Mouse (Mus musculus) intestine, embryonic 14.5 days (tissue): Measurements from ENCODE around the gene Olfr1065. TPM values are rescaled to one million over a fixed set of nuclear protein-coding genes. Genes with fewer than 3 reads are reported as not detected.
A peak's percentile ranks its signal among the peaks of the same experiment; 100 is the strongest.
"Not testable (repeated sequence)": the region's sequence is repeated elsewhere in the genome, so short reads cannot be mapped to it uniquely, and the experiment has no call there.

Experiments
- ATAC-seq: fragments of 200-750 bp; cut with Nextera tagmentation; replicated peaks from 2 replicates; pipeline ENCODE4 v1.8.0; 2017; ENCODE audit warnings: low read depth, moderate number of reproducible peaks, moderate TSS enrichment, moderate library complexity; ENCODE audit not compliant: low FRiP score, low TSS enrichment
- DNase-seq: peaks from one replicate; pipeline ENCODE4 v3.0.0-alpha.2; 2018; ENCODE audit warnings: low spot score
- H3K27ac ChIP-seq: fragments of 300-500 bp; sonication (generic); 2 replicates; pipeline ENCODE4 v1.5.1; 2014; ENCODE audit warnings: low read depth, mild to moderate bottlenecking, control low read depth
- H3K27me3 ChIP-seq: fragments of 300-500 bp; sonication (generic); replicated peaks from 2 replicates; pipeline ENCODE4 v1.6.1; 2014; ENCODE audit warnings: low read length, control low read depth; ENCODE audit not compliant: control insufficient read depth, insufficient read depth
- H3K36me3 ChIP-seq: fragments of 300-500 bp; sonication (generic); 2 replicates; pipeline ENCODE4 v1.6.1; 2014; ENCODE audit warnings: low read length, control low read depth; ENCODE audit not compliant: control insufficient read depth, insufficient read depth
- H3K4me1 ChIP-seq: fragments of 300-500 bp; sonication (generic); replicated peaks from 2 replicates; pipeline ENCODE4 v1.6.1; 2014; ENCODE audit warnings: low read length, control low read depth, mixed read lengths; ENCODE audit not compliant: control insufficient read depth, insufficient read depth
- H3K4me2 ChIP-seq: fragments of 300-500 bp; sonication (generic); 2 replicates; pipeline ENCODE4 v1.6.1; 2014; ENCODE audit warnings: low read length
- H3K4me3 ChIP-seq: fragments of 300-500 bp; sonication (generic); 2 replicates; pipeline ENCODE4 v1.5.1; 2014; ENCODE audit warnings: low read depth, low read length, control low read depth, mixed read lengths
- H3K9ac ChIP-seq: fragments of 300-500 bp; sonication (generic); 2 replicates; pipeline ENCODE4 v1.6.1; 2014; ENCODE audit warnings: mild to moderate bottlenecking, low read length
- H3K9me3 ChIP-seq: fragments of 300-500 bp; sonication (generic); 2 replicates; pipeline ENCODE4 v1.6.1; 2016; ENCODE audit warnings: low read length, control low read depth; ENCODE audit not compliant: control insufficient read depth
- WGBS: fragments of 180-500 bp; shearing (Covaris S2); extraction: QIAGEN DNeasy Blood & Tissue Kit; methylation state at CpG from one replicate; pipeline ENCODE4 v1.1.7; 2014; 5-methylcytosine and 5-hydroxymethylcytosine counted together
- polyA plus RNA-seq: library from polyadenylated mRNA; unstranded; fragments of >200 nt; fragmentation: Nextera tagmentation; extraction: Ambion mirVana; gene quantifications from 2 replicates; pipeline ENCODE4 v1.2.1, GENCODE M21; 2014

Gene Olfr1065
- not detected in 2 replicates for polyA plus RNA-seq

DNA sequence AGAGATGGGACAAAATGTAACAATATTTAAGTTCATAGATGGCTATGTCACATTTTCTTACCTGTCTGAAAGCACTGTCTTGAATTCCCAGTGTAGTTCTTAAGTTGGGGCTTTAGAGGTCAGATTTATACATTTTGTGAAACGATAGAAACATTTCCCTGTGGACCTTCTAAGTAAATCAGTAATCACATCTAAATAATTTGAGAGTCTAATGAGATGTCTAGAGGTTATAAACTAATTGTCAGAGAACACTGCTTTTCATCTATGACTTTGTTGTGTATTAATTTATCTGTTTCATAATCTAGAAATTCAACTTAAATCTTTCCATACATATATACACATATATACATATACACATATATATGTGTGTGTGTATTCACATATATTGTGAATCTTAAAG lies at the start of gene Olfr1065:
TSS of gene Olfr1065 (minus strand) at position 101 of the 400 bp plus-strand sequence.
- DNase-seq, H3K27me3 ChIP-seq, H3K4me1 ChIP-seq, H3K4me2 ChIP-seq, H3K9me3 ChIP-seq, H3K4me3 ChIP-seq, H3K27ac ChIP-seq, ATAC-seq, H3K36me3 ChIP-seq, H3K9ac ChIP-seq: not testable (repeated sequence)
- no CpG with 5 or more reads among the region's 1 CpGs for WGBS

GRCm38 (mm10) chr2:86487286-86487685 lies 36.9 kb upstream of the Olfr1065 start, which contains the start of gene Olfr228:
Olfr228 (minus strand) TSS chr2:86487386.
- no peak within 1 kb of the TSS for H3K9ac ChIP-seq
- 46% methylated on average over 1 of the region's 1 CpGs for WGBS

GRCm38 (mm10) chr2:86464442-86465109 lies 14.2 kb upstream of the Olfr1065 start:
- Histone ChIP-seq H3K27me3 (no peaks in the 10 kb centered on the region), H3K4me1 (no peaks in the 10 kb centered on the region), H3K4me2 (peak overlapping the region; percentile 23; the same call in 1 of the 2 replicates), H3K36me3 (no peaks in the 10 kb centered on the region), H3K9me3 (no peaks in the 10 kb centered on the region), H3K9ac (no peak overlapping the region), H3K4me3 (no peak overlapping the region), H3K27ac (no peak overlapping the region)
- DNase-seq (peak; percentile 85), ATAC-seq (0 out of 2 replicates have a peak, but pooled peaks have one; percentile 60)
- WGBS: 32% methylated on average over 10 of the region's 10 CpGs

More at GRCm38 (mm10) chr2:86487286-86487685, 36.9 kb upstream of the Olfr1065 start, which contains the start of gene Olfr228:
- no peaks in the 10 kb centered on the region for H3K36me3 ChIP-seq
- DNase-seq (no peak), ATAC-seq (no peak)
- H3K9me3 ChIP-seq: no peaks in the 10 kb centered on the region
- H3K27me3 ChIP-seq: no peaks in the 10 kb centered on the region
- H3K4me2 ChIP-seq: no peak within 1 kb of the TSS
- no peak within 1 kb of the TSS for H3K27ac ChIP-seq
- no peaks in the 10 kb centered on the region for H3K4me1 ChIP-seq
- no peak within 1 kb of the TSS for H3K4me3 ChIP-seq

GRCm38 (mm10) chr2:86460434-86460833 lies 10.0 kb upstream of the Olfr1065 start:
- H3K4me3 ChIP-seq: no peak overlapping the region
- ATAC-seq (no peak), DNase-seq (no peak)
- WGBS: 95% methylated on average over 1 of the region's 1 CpGs
- H3K27me3 ChIP-seq: no peaks in the 10 kb centered on the region
- no peaks in the 10 kb centered on the region for H3K9me3 ChIP-seq
- no peaks in the 10 kb centered on the region for H3K36me3 ChIP-seq
- no peak overlapping the region for H3K4me2 ChIP-seq
- H3K4me1 ChIP-seq: no peaks in the 10 kb centered on the region
- H3K9ac ChIP-seq: no peak overlapping the region
- no peak overlapping the region for H3K27ac ChIP-seq

DNA sequence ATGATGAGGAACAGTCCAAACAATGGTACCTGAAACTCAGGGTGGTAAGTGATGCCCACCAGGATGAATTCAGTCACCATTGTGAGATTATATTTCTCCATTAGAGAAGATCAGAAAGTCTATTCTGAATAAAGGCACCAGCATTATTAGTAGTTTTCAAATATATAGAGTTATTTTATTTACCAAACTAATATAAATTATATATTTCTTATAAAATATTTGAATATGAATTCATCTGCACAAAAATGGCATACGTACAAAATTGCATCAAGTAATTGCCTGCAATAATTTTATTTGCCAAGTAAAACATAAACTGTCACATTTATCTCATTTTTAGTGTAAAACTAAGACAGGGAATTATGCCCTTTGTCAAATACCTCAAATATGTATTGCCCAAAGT lies 5.8 kb upstream of the Olfr1065 start, which contains the start of gene Olfr1066:
TSS of gene Olfr1066 (minus strand) at position 101 of the 400 bp plus-strand sequence.
- no peak for DNase-seq
- H3K27me3 ChIP-seq: no peaks in the 10 kb centered on the region
- no peak within 1 kb of the TSS for H3K4me3 ChIP-seq
- H3K4me2 ChIP-seq: no peak within 1 kb of the TSS
- H3K27ac ChIP-seq: no peak within 1 kb of the TSS
- no peaks in the 10 kb centered on the region for H3K36me3 ChIP-seq
- no peak within 1 kb of the TSS for H3K9ac ChIP-seq
- ATAC-seq: no peak
- no peaks in the 10 kb centered on the region for H3K9me3 ChIP-seq
- H3K4me1 ChIP-seq: no peaks in the 10 kb centered on the region
- 87% methylated on average over 1 of the region's 1 CpGs for WGBS

GRCm38 (mm10) chr2:86442101-86442500 lies 8.3 kb downstream of the Olfr1065 start:
- H3K4me2 ChIP-seq, ATAC-seq, H3K9ac ChIP-seq, H3K4me3 ChIP-seq, H3K27ac ChIP-seq, H3K9me3 ChIP-seq, H3K36me3 ChIP-seq, H3K4me1 ChIP-seq, DNase-seq, H3K27me3 ChIP-seq: not testable (repeated sequence)
- 69% methylated on average over 1 of the region's 1 CpGs for WGBS

DNA sequence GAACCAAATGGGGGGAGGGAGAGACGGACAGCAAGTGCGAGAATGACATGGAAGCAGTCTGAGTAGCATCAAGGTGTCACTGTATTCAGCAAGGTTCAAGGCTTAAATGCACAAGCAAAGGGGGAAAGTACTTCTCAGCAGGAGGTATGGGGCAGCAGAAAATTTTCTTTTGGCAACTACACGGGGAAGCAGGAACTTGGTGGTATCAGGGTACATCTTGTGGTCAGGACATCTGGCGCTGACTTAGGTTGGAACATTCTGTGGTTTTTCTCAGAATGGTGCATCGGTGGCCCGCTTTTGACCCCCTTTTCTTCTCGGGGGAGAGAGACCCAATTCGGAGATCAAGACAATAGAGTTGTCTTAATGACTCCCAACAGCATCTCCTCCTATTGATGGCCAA lies 21.9 kb downstream of the Olfr1065 start:
- not testable (repeated sequence) for H3K4me1 ChIP-seq, H3K36me3 ChIP-seq, H3K4me2 ChIP-seq, DNase-seq, ATAC-seq, H3K9me3 ChIP-seq, H3K27ac ChIP-seq, H3K4me3 ChIP-seq, H3K27me3 ChIP-seq, H3K9ac ChIP-seq
- WGBS: 86% methylated on average over 8 of the region's 8 CpGs

DNA sequence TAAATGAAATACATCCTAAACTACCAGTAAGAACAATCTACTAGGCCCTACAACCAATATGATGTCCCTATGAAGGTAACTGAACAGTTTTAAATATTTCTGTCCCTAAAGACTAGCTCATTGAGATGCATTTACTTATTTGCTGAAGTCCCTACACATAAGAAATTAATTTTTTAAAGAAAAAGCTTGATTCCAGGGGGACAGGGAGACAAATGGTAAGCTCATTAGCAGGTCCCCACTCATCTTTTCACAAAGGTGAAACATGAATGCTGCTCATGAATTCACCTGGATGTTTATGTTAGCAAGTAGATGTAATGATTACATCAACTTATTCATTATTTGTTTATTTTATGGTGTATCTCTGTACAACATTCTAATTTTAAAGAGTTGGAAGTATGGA lies 23.7 kb downstream of the Olfr1065 start, which contains the start of gene Olfr1062:
TSS of gene Olfr1062 (minus strand) at position 101 of the 400 bp plus-strand sequence.
- not testable (repeated sequence) for H3K9me3 ChIP-seq, H3K9ac ChIP-seq, DNase-seq, ATAC-seq, H3K4me2 ChIP-seq, H3K4me1 ChIP-seq, H3K36me3 ChIP-seq, H3K27me3 ChIP-seq, H3K27ac ChIP-seq, H3K4me3 ChIP-seq

DNA sequence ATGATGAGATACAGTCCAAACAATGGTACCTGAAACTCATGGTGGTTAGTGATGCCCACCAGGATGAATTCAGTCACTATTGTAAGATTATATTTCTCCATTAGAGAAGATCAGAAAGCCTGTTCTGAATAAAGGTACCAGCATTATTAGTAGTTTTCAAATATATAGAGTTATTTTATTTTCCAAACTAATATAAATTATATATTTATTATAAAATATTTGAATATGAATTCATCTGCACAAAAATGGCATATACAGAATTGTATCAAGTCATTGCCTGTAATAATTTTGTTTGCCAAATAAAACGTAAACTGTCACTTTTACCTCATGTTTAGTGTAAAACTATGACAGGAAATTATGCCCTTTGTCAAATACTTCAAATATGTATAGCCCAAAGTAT lies 36.4 kb downstream of the Olfr1065 start, which contains the start of gene Olfr1061:
TSS of gene Olfr1061 (minus strand) at position 101 of the 400 bp plus-strand sequence.
- no peak within 1 kb of the TSS for H3K4me3 ChIP-seq
- H3K27me3 ChIP-seq: no peaks in the 10 kb centered on the region
- H3K4me1 ChIP-seq: no peaks in the 10 kb centered on the region
- H3K9me3 ChIP-seq: no peaks in the 10 kb centered on the region
- no peak for ATAC-seq
- no peak for DNase-seq
- no peak within 1 kb of the TSS for H3K4me2 ChIP-seq
- no peaks in the 10 kb centered on the region for H3K36me3 ChIP-seq
- H3K27ac ChIP-seq: no peak within 1 kb of the TSS
- 87% methylated on average over 1 of the region's 1 CpGs for WGBS
- no peak within 1 kb of the TSS for H3K9ac ChIP-seq
